Mouse (Mus musculus): ENCODE data around the gene Sgsm3.

DNA sequence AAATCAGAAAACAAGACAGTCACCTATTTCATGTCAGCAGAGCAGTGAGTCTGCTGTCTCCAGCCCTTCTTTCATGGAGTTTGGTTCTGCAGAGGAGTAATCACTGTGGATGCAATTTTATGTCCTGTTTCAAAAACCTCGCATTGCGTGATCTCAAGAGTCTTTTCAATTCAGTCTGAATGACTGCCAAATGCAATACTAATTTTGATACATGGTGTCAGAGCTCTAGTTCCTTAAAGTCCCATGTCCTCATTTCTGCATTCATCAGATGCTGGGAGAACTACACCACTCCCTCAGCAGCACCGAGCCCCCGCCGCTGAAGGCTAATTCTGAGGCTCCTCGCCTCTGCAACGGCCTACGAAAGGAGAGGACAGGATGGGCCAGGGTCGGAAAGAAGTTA lies 46.3 kb downstream of the Sgsm3 start:
- TF ChIP-seq CTCF (IDR thresholded peaks at IDR 0.05; ENCODE audit: low read depth) = no peak
- no peak for TF ChIP-seq EP300 (IDR thresholded peaks at IDR 0.05; ENCODE audit: low read depth)

Measured in liver, postnatal 0 days (tissue).